Mouse (Mus musculus) limb, embryonic 12.5 days (tissue): Measurements from ENCODE around the gene Il9. TPM values are rescaled to one million over a fixed set of nuclear protein-coding genes. Genes with fewer than 3 reads are reported as not detected.
A peak's percentile ranks its signal among the peaks of the same experiment; 100 is the strongest.

Experiments
- ATAC-seq: fragments of 200-750 bp; cut with Nextera tagmentation; 2 replicates; pipeline ENCODE4 v1.8.0; 2017; ENCODE audit warnings: low read depth, moderate TSS enrichment; ENCODE audit not compliant: insufficient number of reproducible peaks, insufficient read depth, low FRiP score, low TSS enrichment
- H3K27ac ChIP-seq: fragments of 300-500 bp; sonication (generic); 2 replicates; pipeline ENCODE4 v1.5.1; 2016; ENCODE audit warnings: mild to moderate bottlenecking, moderate library complexity
- H3K27me3 ChIP-seq: fragments of 300-500 bp; sonication (generic); 2 replicates; pipeline ENCODE4 v1.6.1; 2016; ENCODE audit warnings: mild to moderate bottlenecking, moderate library complexity
- H3K36me3 ChIP-seq: fragments of 300-500 bp; sonication (generic); 2 replicates; pipeline ENCODE4 v1.6.1; 2016; ENCODE audit warnings: mild to moderate bottlenecking, moderate library complexity
- H3K4me1 ChIP-seq: fragments of 300-500 bp; sonication (generic); replicated peaks from 2 replicates; pipeline ENCODE4 v1.6.1; 2016
- H3K4me2 ChIP-seq: fragments of 300-500 bp; sonication (generic); 2 replicates; pipeline ENCODE4 v1.6.1; 2016; ENCODE audit warnings: mild to moderate bottlenecking, moderate library complexity
- H3K4me3 ChIP-seq: fragments of 300-500 bp; sonication (generic); replicated peaks from 2 replicates; pipeline ENCODE4 v1.5.1; 2016; ENCODE audit warnings: mild to moderate bottlenecking
- H3K9ac ChIP-seq: fragments of 300-500 bp; sonication (generic); replicated peaks from 2 replicates; pipeline ENCODE4 v1.6.1; 2016; ENCODE audit warnings: mild to moderate bottlenecking, moderate library complexity
- H3K9me3 ChIP-seq: fragments of 300-500 bp; sonication (generic); 2 replicates; pipeline ENCODE4 v1.6.1; 2016; ENCODE audit warnings: mild to moderate bottlenecking, moderate library complexity
- WGBS: fragments of 180-500 bp; shearing (Covaris S2); methylation state at CpG from one replicate; pipeline ENCODE4 v1.1.7; 2016; 5-methylcytosine and 5-hydroxymethylcytosine counted together
- polyA plus RNA-seq: library from polyadenylated mRNA; unstranded; fragments of >200 nt; fragmentation: Nextera tagmentation; extraction: Ambion mirVana; gene quantifications from 2 replicates; pipeline ENCODE4 v1.2.1, GENCODE M21; 2016

The Il9 gene
- polyA plus RNA-seq, 1 experiment from 2014 or later, result not detected

DNA sequence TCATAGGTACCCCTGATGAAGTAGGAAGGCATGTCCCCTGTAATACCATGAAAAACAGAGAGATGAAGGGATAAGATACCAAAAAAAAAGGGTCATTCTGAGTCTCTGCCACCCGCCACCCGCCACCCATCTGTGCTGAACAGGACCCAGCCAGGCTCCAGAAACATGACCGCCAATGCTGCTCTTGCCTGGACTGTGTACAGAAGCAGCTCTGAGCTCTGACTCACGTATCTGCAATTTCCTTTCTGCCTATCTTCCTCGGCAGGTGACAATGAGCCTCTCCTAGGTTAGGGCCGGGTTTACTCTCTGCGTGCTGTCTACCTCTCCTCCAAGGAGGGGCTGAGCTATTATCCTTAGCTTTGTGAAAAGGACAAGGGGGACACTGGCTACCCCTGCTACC lies 38.6 kb downstream of the Il9 start:
- H3K27ac ChIP-seq, result no peak overlapping the region
- 76% methylated on average over 7 of the region's 7 CpGs for WGBS

DNA sequence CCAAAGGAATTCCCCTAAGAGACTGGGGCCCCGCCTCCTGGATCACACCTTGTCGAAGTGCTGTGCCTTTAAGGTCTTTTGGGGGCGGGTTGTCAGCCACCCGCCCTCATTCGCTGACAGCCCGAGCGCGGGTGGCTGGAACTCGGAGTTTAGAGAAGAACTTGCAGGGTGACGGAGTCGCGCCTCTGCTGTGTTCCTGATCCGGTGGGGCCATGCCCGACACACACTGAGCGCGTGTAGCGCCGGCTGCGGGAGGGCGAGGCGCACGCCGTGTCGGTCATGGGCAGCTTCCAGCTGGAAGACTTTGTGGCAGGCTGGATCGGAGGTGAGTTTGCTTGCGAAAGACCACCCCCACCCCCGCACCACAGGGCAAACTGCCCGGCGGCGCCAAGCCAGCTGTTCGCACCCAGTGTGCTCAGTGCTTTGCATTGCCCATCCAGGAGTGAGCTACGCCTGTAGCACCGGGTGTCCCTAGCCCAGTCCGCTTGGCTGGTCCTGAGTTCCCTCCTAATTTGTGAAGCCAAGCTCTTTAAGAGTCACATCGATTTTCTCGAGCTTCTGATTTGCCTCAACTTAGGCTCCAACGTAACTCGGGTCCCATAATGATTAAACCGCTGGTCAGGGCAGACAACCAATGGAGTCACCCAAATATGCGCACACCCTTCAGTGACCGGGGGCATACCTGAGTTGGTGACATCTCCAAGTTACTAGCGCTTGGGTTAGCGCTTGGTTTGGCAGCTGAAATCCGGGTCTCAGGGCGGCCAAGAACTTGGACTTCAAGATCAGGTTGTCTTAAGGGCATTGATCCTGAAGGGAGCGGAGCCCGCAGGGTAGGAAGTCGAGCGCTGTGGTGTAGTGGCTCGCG lies 43.6 kb downstream of the Il9 start, which contains the start of gene Slc25a48:
Slc25a48 (plus strand) TSS at position 145 of the 865 bp plus-strand sequence.
- WGBS, result 3% methylated on average over 51 of the region's 51 CpGs
- H3K4me3 ChIP-seq, result peak within 1 kb of the TSS; percentile 43
- no peaks in the 10 kb centered on the region for H3K9me3 ChIP-seq
- no peak within 1 kb of the TSS for H3K27ac ChIP-seq
- peak within 1 kb of the TSS; percentile 79 for H3K4me2 ChIP-seq
- peaks cover 19% of the 10 kb centered on the region for H3K4me1 ChIP-seq
- ATAC-seq, result no peak
- H3K27me3 ChIP-seq, result peaks cover 70% of the 10 kb centered on the region
- H3K9ac ChIP-seq, result peak within 1 kb of the TSS; percentile 44; the same call in 1 of the 2 replicates
- no peaks in the 10 kb centered on the region for H3K36me3 ChIP-seq

More for the DNA sequence above, 38.6 kb downstream of the Il9 start:
- Histone ChIP-seq H3K4me3 (no peak overlapping the region), H3K36me3 (no peaks in the 10 kb centered on the region), H3K27me3 (peaks cover 29% of the 10 kb centered on the region), H3K4me1 (peaks cover 7% of the 10 kb centered on the region), H3K9ac (no peak overlapping the region), H3K4me2 (no peak overlapping the region), H3K9me3 (no peaks in the 10 kb centered on the region)
- no peak for ATAC-seq

DNA sequence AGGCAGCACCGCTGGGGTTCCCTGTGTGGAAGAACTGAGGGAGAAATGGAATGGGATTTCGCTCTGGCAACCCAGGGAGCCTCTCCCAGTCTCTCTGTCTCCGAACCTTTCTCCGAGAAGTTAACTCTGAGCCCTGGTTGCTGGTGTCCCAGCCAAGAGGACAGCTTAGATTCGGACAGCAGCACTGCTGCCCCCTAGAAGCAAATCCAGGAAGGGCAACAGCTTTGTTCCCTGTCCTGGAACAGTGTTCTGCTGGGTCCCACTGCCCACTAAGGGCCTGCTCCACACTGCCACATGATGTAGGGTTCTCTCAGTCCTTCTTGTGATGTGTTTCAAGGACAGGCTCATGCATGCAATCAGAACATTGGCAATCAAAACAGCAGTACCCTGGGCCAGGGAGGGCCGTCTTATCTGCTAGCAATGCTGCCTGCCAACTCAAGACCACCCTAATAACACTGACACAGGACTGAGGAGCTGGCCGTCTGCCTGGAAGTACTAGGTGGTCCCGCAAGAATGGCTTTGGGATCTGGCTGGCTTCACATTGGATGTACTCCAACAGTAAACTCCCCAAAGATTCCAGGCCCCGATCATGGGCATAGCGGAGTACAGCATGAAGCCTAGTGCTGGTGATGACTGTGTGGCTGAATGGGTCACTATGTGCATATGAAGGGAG lies 46.3 kb downstream of the Il9 start:
- H3K9ac ChIP-seq, result no peak overlapping the region
- 72% methylated on average over 10 of the region's 10 CpGs for whole genome bisulfite sequencing
- no peak overlapping the region for H3K4me3 ChIP-seq
- ATAC-seq, result no peak
- H3K9me3 ChIP-seq, result no peaks in the 10 kb centered on the region
- peaks cover 67% of the 10 kb centered on the region for H3K27me3 ChIP-seq
- no peaks in the 10 kb centered on the region for H3K36me3 ChIP-seq
- no peak overlapping the region for H3K27ac ChIP-seq
- H3K4me2 ChIP-seq, result no peak overlapping the region
- H3K4me1 ChIP-seq, result peaks cover 24% of the 10 kb centered on the region

DNA sequence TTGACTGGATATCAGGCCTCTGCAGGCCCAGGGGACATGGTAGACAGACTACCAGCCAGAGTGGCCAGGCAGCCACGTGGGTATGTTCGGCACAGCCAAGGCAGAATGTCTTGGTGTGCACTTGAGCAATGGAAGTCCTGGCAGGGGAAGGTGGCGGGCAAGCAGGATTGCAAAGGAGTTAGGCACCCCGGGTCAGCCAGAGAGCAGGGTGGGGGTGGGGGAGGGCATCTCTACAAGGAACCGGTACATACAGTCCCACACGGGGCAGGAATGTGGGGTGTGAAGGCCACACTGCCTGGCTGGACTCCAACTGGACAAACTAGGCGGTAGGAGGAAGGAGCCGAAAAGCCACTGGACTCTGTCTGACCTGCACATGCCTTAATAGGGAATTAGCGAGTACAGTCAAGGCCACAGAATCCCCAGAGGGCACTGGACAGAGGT lies 47.7 kb downstream of the Il9 start:
- no peaks in the 10 kb centered on the region for H3K9me3 ChIP-seq
- H3K4me3 ChIP-seq, result no peak overlapping the region
- 90% methylated on average over 9 of the region's 9 CpGs for WGBS
- H3K4me1 ChIP-seq, result peaks cover 24% of the 10 kb centered on the region
- H3K27me3 ChIP-seq, result peaks cover 53% of the 10 kb centered on the region
- no peak overlapping the region for H3K4me2 ChIP-seq
- ATAC-seq, result no peak
- H3K27ac ChIP-seq, result no peak overlapping the region
- no peak overlapping the region for H3K9ac ChIP-seq
- H3K36me3 ChIP-seq, result no peaks in the 10 kb centered on the region

DNA sequence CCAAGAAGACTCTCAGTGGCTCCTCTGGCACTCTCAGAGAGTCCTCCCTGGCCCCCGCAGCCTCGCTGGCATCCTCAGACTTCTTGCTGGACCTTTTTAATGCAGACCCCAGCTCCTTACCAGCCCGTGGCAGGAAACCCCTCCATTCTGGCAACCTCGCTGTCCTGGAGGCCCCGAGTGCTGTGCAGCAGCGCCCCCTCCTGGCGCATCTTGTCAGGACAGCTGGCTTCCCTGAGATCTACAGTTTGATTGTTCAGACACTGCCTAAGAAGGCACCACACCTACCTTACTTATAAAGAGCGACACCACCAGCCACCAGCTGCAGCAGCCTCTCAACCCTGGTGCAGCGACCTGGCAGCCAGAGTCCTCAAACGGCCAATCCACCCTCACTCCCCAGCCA lies 48.6 kb downstream of the Il9 start:
- Histone ChIP-seq H3K27ac (no peak overlapping the region), H3K4me3 (no peak overlapping the region), H3K4me1 (peaks cover 22% of the 10 kb centered on the region), H3K9ac (no peak overlapping the region), H3K27me3 (peaks cover 49% of the 10 kb centered on the region), H3K36me3 (no peaks in the 10 kb centered on the region), H3K9me3 (no peaks in the 10 kb centered on the region), H3K4me2 (0 out of 2 replicates have a peak overlapping the region, but pooled peaks have one; percentile 2)
- 7% methylated on average over 10 of the region's 10 CpGs for WGBS
- no peak for ATAC-seq

DNA sequence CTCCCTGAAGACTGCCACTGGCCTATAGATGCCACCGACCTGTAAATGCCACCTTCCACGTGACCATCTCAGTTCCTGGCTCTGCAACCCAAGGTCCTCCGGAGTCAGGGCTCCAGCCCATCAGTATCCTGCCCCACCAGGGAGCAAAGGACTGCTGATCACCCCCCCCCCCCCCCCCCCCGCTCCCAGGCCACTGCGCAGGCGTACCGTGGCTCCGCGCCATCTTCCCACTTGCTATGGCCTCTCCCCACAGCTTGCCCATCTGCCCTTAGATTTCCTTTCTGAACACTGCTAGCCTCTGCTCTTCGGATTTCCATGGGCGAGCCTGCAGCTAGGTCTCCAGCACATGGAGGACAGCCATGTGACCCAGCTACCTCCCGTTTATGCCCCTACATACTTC lies 49.5 kb downstream of the Il9 start:
- Histone ChIP-seq H3K4me2 (no peak overlapping the region), H3K4me3 (no peak overlapping the region), H3K9ac (no peak overlapping the region), H3K27me3 (peaks cover 40% of the 10 kb centered on the region), H3K36me3 (no peaks in the 10 kb centered on the region), H3K27ac (no peak overlapping the region), H3K9me3 (no peaks in the 10 kb centered on the region), H3K4me1 (peaks cover 14% of the 10 kb centered on the region)
- 90% methylated on average over 11 of the region's 12 CpGs for WGBS
- ATAC-seq, result no peak

Other genes starting within 250 kb of the Il9 start
- not detected in 2 replicates for gene Neurog1, start 230.1 kb downstream of the Il9 start, polyA plus RNA-seq
- 342 and 397 TPM in 2 replicates for gene Cxcl14, start 185.7 kb downstream of the Il9 start, polyA plus RNA-seq
- not detected in 2 replicates for gene Gm3045, start 55.7 kb downstream of the Il9 start, polyA plus RNA-seq
- 0.10 TPM in 2 replicates for gene Slc25a48, start 43.9 kb downstream of the Il9 start, polyA plus RNA-seq
- 2.8 TPM in 2 replicates for gene Fbxl21, start 40.2 kb upstream of the Il9 start, polyA plus RNA-seq
- not detected in 2 replicates for gene Lect2, start 66.3 kb upstream of the Il9 start, polyA plus RNA-seq
- 111 and 113 TPM in 2 replicates for gene Tgfbi, start 127.3 kb upstream of the Il9 start, polyA plus RNA-seq
- gene Smad5, start 220.8 kb upstream of the Il9 start, polyA plus RNA-seq, result 52.6 and 56.3 TPM in 2 replicates